Mouse (Mus musculus) midbrain, postnatal 0 days (tissue): ENCODE measurements around the gene Slc7a8. TPM values are rescaled to one million over a fixed set of nuclear protein-coding genes. Genes with fewer than 3 reads are reported as not detected.

Experiments used
- ATAC-seq: fragments of 200-750 bp; cut with Nextera tagmentation; 2 replicates; pipeline ENCODE4 v1.8.0; 2017; ENCODE audit warnings: moderate number of reproducible peaks, mild to moderate bottlenecking, moderate TSS enrichment, moderate library complexity; ENCODE audit not compliant: low FRiP score
- DNase-seq: peaks from one replicate; pipeline ENCODE4 v3.0.0-alpha.2; 2015; ENCODE audit warnings: low spot score
- H3K27ac ChIP-seq: fragments of 300-500 bp; sonication (generic); 2 replicates; pipeline ENCODE4 v1.5.1; 2014; ENCODE audit warnings: low read depth, mild to moderate bottlenecking, low read length, mixed read lengths
- H3K27me3 ChIP-seq: fragments of 300-500 bp; sonication (generic); 2 replicates; pipeline ENCODE4 v1.6.1; 2014; ENCODE audit warnings: low read length, control low read depth, mixed read lengths; ENCODE audit not compliant: insufficient read depth
- H3K36me3 ChIP-seq: fragments of 300-500 bp; sonication (generic); 2 replicates; pipeline ENCODE4 v1.6.1; 2014; ENCODE audit warnings: low read length, control low read depth, mixed read lengths; ENCODE audit not compliant: insufficient read depth
- H3K4me1 ChIP-seq: fragments of 300-500 bp; sonication (generic); 2 replicates; pipeline ENCODE4 v1.6.1; 2014; ENCODE audit warnings: mild to moderate bottlenecking, control low read depth, antibody characterized with exemption, low read length, mixed read lengths; ENCODE audit not compliant: insufficient read depth
- H3K4me2 ChIP-seq: fragments of 300-500 bp; sonication (generic); 2 replicates; pipeline ENCODE4 v1.6.1; 2014; ENCODE audit warnings: low read depth, mild to moderate bottlenecking, low read length, mixed read lengths; ENCODE audit not compliant: poor library complexity, severe bottlenecking
- H3K4me3 ChIP-seq: fragments of 300-500 bp; sonication (generic); 2 replicates; pipeline ENCODE4 v1.5.1; 2014; ENCODE audit warnings: low read depth, mild to moderate bottlenecking, low read length, moderate library complexity
- H3K9ac ChIP-seq: fragments of 300-500 bp; sonication (generic); replicated peaks from 2 replicates; pipeline ENCODE4 v1.6.1; 2014; ENCODE audit warnings: mild to moderate bottlenecking, low read length, moderate library complexity, mixed read lengths; ENCODE audit not compliant: poor library complexity, severe bottlenecking
- H3K9me3 ChIP-seq: fragments of 300-500 bp; sonication (generic); 2 replicates; pipeline ENCODE4 v1.6.1; 2016; ENCODE audit warnings: low read length, control low read depth
- CTCF ChIP-seq: IDR thresholded peaks from 2 replicates; pipeline ENCODE4 v1.5.1; 2016; ENCODE audit warnings: antibody characterized with exemption, mild to moderate bottlenecking
- WGBS: fragments of 180-500 bp; shearing (Covaris S2); extraction: QIAGEN DNeasy Blood & Tissue Kit; methylation state at CpG from one replicate; pipeline ENCODE4 v1.1.7; 2014; 5-methylcytosine and 5-hydroxymethylcytosine counted together
- polyA plus RNA-seq: library from polyadenylated mRNA; unstranded; fragments of >200 nt; fragmentation: Nextera tagmentation; extraction: Ambion mirVana; gene quantifications from 2 replicates; pipeline ENCODE4 v1.2.1, GENCODE M21; 2015
- total RNA-seq: library from RNA; depleted of rRNA; stranded (reverse); fragments of >200 nt; gene quantifications from 2 replicates; pipeline ENCODE4 v1.2.3, GENCODE M21; 2014; rRNA removed

The Slc7a8 gene
- total RNA-seq (10.3 and 11.3 TPM in 2 replicates), polyA plus RNA-seq (8.8 and 9.7 TPM in 2 replicates)

DNA sequence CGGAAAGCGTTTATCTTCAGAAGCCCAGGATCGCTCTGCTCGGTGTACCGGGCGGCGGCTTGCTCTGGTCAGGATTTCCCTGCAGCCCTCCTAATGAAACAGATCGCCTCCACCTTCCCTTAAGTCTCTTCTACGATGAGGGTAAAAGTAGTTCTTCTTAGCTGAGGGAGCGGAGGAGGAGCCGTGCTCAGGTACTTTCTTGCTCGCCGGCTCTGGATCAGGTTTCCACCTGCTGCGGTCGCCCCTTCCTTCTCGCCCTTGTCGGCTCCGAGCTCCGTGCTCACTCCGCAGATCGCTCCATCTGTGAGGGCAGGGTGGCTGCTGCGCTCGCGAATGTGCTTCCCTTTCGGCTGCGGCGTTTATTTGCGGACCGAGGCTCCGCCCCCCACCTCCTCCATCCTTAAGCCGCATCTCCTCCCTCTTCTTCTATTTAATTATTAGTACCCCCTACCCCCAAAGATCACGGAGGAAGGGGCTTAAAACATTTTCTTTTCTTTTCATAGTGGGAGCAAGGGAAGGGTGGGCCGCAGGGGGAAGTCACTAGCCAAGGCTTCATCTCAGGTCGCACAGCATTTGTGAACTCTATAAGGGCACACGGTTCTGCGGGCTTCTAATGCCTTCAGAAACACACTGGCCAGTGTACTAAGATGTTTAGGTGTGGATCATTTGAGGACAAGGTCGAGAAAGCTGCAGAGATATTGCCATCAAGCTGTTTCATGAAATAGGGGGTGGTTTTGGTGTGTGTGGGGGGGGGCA is at the start of gene Slc7a8:
Gene Slc7a8 (minus strand): TSS at position 337 of the 756 bp plus-strand sequence.
- peak within 1 kb of the TSS; percentile 61 for H3K4me3 ChIP-seq
- ATAC-seq, result peak; percentile 84
- H3K9ac ChIP-seq, result peak within 1 kb of the TSS; percentile 61
- H3K9me3 ChIP-seq, result no peaks in the 10 kb centered on the region
- WGBS, result 2% methylated on average over 37 of the region's 37 CpGs
- H3K27ac ChIP-seq, result peak within 1 kb of the TSS; percentile 69
- no peaks in the 10 kb centered on the region for H3K36me3 ChIP-seq
- TF ChIP-seq CTCF, result no peak
- DNase-seq, result peak; percentile 63
- no peaks in the 10 kb centered on the region for H3K27me3 ChIP-seq
- 0 out of 2 replicates have a peak, but pooled peaks cover 4% of the 10 kb centered on the region for H3K4me1 ChIP-seq
- peak within 1 kb of the TSS; percentile 81 for H3K4me2 ChIP-seq

- TF ChIP-seq CTCF, result no peak
- ATAC-seq (no peak), DNase-seq (no peak)
- Histone ChIP-seq H3K9ac (no peak overlapping the region), H3K4me2 (no peak overlapping the region), H3K4me1 (no peaks in the 10 kb centered on the region), H3K36me3 (no peaks in the 10 kb centered on the region), H3K27me3 (no peaks in the 10 kb centered on the region), H3K27ac (no peak overlapping the region), H3K4me3 (no peak overlapping the region), H3K9me3 (no peaks in the 10 kb centered on the region)
- 98% methylated on average over 1 of the region's 1 CpGs for WGBS
Measured at GRCm38 (mm10) chr14:54823716-54824115, 42.0 kb upstream of the Slc7a8 start.

GRCm38 (mm10) chr14:54822301-54822700 is 40.6 kb upstream of the Slc7a8 start:
- Histone ChIP-seq H3K4me2 (no peak overlapping the region), H3K4me3 (no peak overlapping the region), H3K9me3 (no peaks in the 10 kb centered on the region), H3K27ac (no peak overlapping the region), H3K9ac (no peak overlapping the region), H3K27me3 (no peaks in the 10 kb centered on the region), H3K4me1 (no peaks in the 10 kb centered on the region), H3K36me3 (no peaks in the 10 kb centered on the region)
- DNase-seq (no peak), ATAC-seq (no peak)
- WGBS, result 87% methylated on average over 2 of the region's 2 CpGs
- TF ChIP-seq CTCF, result no peak

DNA sequence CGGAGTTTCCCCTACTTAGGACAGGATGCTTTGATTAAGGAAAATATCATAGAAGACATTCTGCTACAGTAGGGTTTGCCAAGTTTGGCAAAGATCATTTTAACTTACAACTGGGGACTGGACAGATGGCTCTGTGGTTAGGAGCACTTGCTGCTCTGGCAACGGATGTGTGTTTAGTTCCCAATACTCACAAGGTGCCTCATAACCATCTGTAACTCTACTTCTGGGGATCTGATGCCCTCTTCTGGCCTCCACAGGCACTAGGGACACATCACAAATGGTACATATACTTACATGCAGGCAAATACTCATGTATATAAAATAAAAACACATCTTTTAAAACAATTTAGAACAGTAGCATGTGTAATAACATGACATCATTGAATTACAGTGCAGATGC is 36.0 kb upstream of the Slc7a8 start:
- no peak for ATAC-seq

DNA sequence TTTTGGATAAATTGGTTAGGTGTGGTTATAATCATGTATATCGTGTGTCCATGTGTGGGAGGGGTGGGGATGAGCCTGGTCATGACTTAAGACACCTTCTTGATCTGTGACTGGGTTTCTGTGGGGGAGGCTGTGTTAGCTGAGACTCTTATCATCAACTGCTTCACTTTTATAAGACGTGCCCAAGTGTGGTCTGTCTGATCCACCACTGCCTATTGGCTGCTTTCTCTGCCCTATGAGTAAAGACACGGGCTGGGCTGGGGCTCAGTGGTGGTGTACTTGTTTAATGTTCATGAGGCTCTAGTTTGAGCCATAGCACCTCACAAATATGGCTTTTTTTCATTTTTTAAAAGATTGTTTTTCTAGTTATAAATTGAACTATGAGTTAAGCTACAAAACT is 34.0 kb upstream of the Slc7a8 start:
- Histone ChIP-seq H3K27me3 (no peaks in the 10 kb centered on the region), H3K9me3 (no peaks in the 10 kb centered on the region), H3K9ac (no peak overlapping the region), H3K27ac (no peak overlapping the region), H3K4me2 (no peak overlapping the region), H3K36me3 (no peaks in the 10 kb centered on the region), H3K4me3 (no peak overlapping the region), H3K4me1 (no peaks in the 10 kb centered on the region)
- ATAC-seq (no peak), DNase-seq (no peak)
- WGBS, result 73% methylated on average over 3 of the region's 3 CpGs
- TF ChIP-seq CTCF, result no peak

More for the DNA sequence above, 36.0 kb upstream of the Slc7a8 start:
- no peaks in the 10 kb centered on the region for H3K4me1 ChIP-seq
- H3K9me3 ChIP-seq, result no peaks in the 10 kb centered on the region
- DNase-seq, result peak; percentile 45
- peak; percentile 75 for TF ChIP-seq CTCF
- no peak overlapping the region for H3K4me3 ChIP-seq
- no peak overlapping the region for H3K9ac ChIP-seq
- 54% methylated on average over 2 of the region's 2 CpGs for WGBS
- no peaks in the 10 kb centered on the region for H3K27me3 ChIP-seq
- H3K4me2 ChIP-seq, result no peak overlapping the region
- H3K27ac ChIP-seq, result no peak overlapping the region
- H3K36me3 ChIP-seq, result no peaks in the 10 kb centered on the region

DNA sequence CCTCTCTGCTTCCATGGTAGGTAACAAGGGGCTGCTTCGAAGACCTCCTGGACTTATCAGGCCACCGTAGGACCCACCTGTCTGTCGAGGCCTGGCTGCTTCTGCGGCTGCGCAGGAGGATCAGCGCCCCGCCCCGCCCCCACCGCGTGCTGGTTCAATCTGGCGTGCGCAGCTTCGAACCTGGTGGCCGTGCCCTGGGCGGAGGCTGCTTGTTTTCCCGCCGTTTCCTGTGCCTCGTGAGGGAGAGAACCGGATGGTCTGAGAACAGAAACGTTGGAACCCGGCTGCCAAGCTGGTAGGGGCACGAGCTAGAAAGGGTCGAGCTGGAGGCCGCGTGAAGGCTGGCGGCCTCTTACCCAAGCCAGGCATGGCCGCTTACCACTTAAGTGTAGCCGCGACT is 32.2 kb upstream of the Slc7a8 start, which contains the start of gene Rnf212b:
Gene Rnf212b (plus strand): TSS at position 151 of the 400 bp plus-strand sequence.
- H3K27me3 ChIP-seq, result no peaks in the 10 kb centered on the region
- WGBS, result 87% methylated on average over 29 of the region's 29 CpGs
- ATAC-seq (no peak), DNase-seq (no peak)
- no peaks in the 10 kb centered on the region for H3K4me1 ChIP-seq
- no peaks in the 10 kb centered on the region for H3K36me3 ChIP-seq
- no peak within 1 kb of the TSS for H3K27ac ChIP-seq
- H3K9me3 ChIP-seq, result no peaks in the 10 kb centered on the region
- H3K9ac ChIP-seq, result no peak within 1 kb of the TSS
- no peak within 1 kb of the TSS for H3K4me2 ChIP-seq
- TF ChIP-seq CTCF, result no peak
- no peak within 1 kb of the TSS for H3K4me3 ChIP-seq
